Mouse (Mus musculus) telencephalon, adult 2 months (tissue): Measurements from ENCODE around the gene Copz1.

ENCODE experiments used
- DNase-seq: peaks from one replicate; pipeline ENCODE4 v3.0.0-alpha.2; 2011; ENCODE audit warnings: low read depth, low spot score

The Copz1 gene

GRCm38 (mm10) chr15:103308876-103309580 is 36.5 kb downstream of the Copz1 start:
- DNase-seq = no peak

- no peak for DNase-seq
Observed at GRCm38 (mm10) chr15:103310365-103310910, 37.9 kb downstream of the Copz1 start, which contains the start of gene Gpr84. Gpr84 (minus strand) TSS chr15:103310612.

- DNase-seq = no peak
Observed at GRCm38 (mm10) chr15:103313495-103314095, 41.1 kb downstream of the Copz1 start.

GRCm38 (mm10) chr15:103314181-103314580 is 41.7 kb downstream of the Copz1 start:
- DNase-seq = no peak

- no peak for DNase-seq
Observed at GRCm38 (mm10) chr15:103315011-103315502, 42.5 kb downstream of the Copz1 start.

- DNase-seq = no peak
Observed at GRCm38 (mm10) chr15:103315979-103316776, 43.7 kb downstream of the Copz1 start.

- no peak for DNase-seq
Observed at GRCm38 (mm10) chr15:103317120-103317519, 44.6 kb downstream of the Copz1 start.

- no peak for DNase-seq
Observed at GRCm38 (mm10) chr15:103317731-103318130, 45.2 kb downstream of the Copz1 start.

- no peak for DNase-seq
Observed at GRCm38 (mm10) chr15:103318201-103318816, 45.8 kb downstream of the Copz1 start.

GRCm38 (mm10) chr15:103321076-103321475 is 48.6 kb downstream of the Copz1 start:
- DNase-seq = no peak

GRCm38 (mm10) chr15:103322396-103322795 is 49.9 kb downstream of the Copz1 start:
- DNase-seq = no peak

- DNase-seq = no peak
Observed at GRCm38 (mm10) chr15:103323070-103323454, 50.5 kb downstream of the Copz1 start.

GRCm38 (mm10) chr15:103323455-103324247 is 51.1 kb downstream of the Copz1 start:
- DNase-seq = no peak

- no peak for DNase-seq
Observed at GRCm38 (mm10) chr15:103333081-103333615, 60.6 kb downstream of the Copz1 start.

GRCm38 (mm10) chr15:103333738-103334137 is 61.2 kb downstream of the Copz1 start:
- no peak for DNase-seq

GRCm38 (mm10) chr15:103334194-103334593 is 61.7 kb downstream of the Copz1 start:
- DNase-seq = no peak

- DNase-seq = no peak
Observed at GRCm38 (mm10) chr15:103335040-103335439, 62.5 kb downstream of the Copz1 start.

- no peak for DNase-seq
Observed at GRCm38 (mm10) chr15:103335488-103336235, 63.1 kb downstream of the Copz1 start.

- no peak for DNase-seq
Observed at GRCm38 (mm10) chr15:103336996-103337667, 64.6 kb downstream of the Copz1 start.
